Mouse (Mus musculus): ENCODE measurements at regions not wholly inside any gene's neighbourhood (a gene's known extent, or its start where the extent isn't known, plus 50 kb on each side); places are given as distances from the start of the nearest gene placed in this dataset.

DNA sequence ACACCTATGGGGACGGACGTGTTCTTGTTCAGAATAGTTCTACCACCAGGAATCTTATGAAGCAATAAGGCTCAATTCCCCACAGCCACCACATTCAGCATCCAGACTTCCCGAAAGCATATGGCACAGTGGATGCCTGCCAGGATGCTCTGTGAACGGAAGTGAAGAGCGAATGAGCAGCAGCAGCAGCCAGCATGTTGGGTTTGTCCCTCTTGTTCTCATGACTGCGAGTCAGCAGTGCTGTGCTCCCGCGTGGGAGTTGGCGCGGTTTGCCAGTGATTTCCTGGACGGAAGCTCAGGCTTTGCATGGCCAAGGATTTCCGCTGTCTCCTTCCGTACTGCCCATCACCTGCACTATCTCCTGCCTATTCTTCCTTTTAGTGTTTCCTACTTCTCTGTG is 471.8 kb upstream of the Kif2a start:
- peak; percentile 97 for DNase-seq (ENCODE audit: low read depth, low spot score)

DNA sequence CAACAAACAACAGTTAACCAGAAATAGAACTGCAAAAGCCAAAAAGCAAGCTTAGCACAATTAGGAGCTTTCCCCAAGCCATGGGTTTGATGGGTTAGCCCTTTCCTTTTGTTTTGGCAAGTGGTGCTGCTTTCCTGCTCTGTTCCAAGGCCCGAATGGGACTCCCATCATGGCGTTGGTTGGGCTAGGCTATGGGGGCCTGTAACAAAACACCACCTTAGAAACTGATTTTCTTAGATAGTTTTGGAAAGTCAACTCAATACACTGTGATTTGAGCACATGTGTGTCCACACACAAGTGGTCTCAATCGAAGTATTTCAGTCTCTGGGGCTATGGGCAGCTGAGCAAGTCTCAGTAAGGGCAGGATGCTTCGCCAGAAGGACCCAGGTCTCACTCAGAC is 470.5 kb upstream of the Kif2a start:
- DNase-seq (ENCODE audit: low read depth, low spot score): no peak

DNA sequence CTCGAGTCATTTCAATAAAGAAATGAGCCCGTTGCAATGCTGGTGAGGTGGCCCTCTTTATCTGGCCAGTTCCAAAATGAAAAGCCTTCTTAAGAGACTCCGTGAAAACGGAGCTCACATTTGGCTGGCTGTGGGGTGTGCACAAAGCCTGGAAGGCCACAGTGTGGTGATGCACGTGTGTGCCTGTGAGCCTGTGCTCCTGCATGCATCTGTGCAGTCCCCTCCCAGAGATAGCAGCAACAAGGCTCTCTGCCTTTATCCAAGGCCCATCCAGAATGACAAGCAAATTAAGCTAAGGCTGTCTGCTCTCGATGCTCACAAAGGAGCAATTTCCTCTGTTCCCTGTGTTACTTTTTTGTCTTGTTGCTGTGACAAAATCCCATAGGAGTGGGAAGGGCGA is 469.5 kb upstream of the Kif2a start:
- no peak for DNase-seq (ENCODE audit: low read depth, low spot score)

DNA sequence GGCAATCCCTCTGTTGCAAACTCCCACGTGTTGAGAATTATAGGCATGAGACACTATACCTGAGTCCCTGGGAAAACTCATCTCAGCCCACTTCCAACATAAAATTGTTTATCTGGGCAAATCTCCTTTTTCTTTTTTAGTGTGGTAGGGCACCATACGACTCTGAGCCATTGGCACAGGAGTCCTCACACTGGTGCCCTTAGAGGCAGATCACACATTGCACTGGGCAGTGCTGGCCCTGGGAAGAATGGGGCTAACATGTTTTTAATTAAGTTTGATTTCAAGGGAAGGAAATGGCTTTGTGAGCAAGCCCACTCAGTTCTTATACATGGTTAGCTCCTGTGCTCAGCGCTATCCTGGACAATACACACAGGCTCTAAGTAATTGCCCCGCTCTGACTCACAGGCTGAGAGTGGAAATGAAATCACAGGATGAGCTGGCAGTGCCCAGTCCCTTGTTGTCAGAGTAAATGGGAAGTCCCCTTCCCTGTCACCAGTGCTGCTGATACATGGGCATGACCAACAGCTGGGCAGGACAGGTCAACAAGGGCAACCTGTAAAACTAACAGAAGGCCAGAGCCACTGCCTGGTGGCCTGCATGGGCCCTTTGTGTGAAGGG is 463.6 kb upstream of the Kif2a start:
- peak; percentile 51 for DNase-seq (ENCODE audit: low read depth, low spot score)

DNA sequence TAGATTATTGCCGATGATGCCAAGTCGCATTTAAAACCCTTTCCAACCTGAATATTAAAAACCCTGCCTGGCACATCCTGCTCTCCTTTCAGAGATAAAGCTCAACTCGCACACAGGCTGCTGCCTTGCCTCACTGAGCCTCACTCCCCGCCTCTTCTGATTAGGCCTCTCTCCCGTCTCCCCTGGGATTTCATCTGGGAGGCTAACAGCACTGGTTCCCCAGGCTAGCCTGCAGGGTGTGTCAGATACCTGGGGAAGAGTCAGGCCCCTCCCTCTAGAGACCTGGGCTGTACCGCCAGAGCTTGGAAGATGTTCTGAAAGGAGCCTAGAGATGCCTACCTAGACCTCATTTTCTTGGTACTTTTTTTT is 462.7 kb upstream of the Kif2a start:
- DNase-seq (ENCODE audit: low read depth, low spot score): peak; percentile 21

DNA sequence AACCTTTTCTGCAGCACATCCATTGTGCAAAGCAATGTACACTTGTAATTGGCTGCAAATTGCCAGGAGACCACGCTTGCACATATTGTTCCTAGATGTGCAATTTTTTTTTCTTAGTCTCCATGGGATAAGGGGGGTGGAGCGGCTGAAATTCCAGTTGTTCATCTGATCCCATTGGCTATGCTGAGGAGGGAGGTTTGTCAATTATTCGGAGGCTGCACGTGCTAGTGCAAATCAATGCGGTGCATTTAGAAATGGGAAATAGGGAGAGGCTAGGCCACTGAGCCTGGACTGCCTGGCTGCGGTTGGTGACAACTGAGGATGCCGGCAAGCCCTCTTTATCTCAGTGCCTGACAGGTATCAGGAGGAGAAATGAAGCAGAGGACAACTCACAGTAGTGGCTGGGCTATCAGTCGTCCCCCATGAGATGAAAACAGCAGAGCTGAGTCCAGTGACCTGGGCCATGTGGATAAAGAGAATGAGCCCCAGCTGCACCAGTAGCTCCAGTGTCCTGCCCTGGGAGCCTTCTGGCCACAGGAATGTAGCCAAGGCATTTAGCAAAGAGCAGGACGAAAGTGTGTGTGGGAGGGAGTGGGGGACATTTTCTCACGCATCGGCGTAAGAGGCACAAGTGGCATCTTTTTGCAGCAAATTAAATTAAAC is 462.2 kb upstream of the Kif2a start:
- DNase-seq (ENCODE audit: low read depth, low spot score): no peak

DNA sequence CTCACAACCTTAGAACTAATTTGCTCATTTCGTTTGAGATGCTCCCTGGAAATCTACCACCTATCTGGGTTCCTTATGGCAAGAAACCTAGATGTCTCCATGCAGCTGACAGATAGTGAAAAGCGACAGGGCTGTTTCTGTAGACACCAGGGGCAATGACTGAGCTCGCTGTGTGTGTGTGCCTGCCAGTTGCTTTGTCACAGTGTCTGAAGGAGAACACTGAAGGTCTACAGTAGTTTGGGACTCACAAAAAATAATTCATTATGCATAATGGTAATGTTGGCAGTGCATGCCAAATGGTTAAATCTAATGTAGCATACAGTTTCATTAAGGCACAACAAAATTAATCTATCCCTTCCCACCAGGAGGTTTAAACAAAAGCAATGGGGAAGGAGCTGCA is 453.2 kb upstream of the Kif2a start:
- no peak for DNase-seq (ENCODE audit: low read depth, low spot score)

DNA sequence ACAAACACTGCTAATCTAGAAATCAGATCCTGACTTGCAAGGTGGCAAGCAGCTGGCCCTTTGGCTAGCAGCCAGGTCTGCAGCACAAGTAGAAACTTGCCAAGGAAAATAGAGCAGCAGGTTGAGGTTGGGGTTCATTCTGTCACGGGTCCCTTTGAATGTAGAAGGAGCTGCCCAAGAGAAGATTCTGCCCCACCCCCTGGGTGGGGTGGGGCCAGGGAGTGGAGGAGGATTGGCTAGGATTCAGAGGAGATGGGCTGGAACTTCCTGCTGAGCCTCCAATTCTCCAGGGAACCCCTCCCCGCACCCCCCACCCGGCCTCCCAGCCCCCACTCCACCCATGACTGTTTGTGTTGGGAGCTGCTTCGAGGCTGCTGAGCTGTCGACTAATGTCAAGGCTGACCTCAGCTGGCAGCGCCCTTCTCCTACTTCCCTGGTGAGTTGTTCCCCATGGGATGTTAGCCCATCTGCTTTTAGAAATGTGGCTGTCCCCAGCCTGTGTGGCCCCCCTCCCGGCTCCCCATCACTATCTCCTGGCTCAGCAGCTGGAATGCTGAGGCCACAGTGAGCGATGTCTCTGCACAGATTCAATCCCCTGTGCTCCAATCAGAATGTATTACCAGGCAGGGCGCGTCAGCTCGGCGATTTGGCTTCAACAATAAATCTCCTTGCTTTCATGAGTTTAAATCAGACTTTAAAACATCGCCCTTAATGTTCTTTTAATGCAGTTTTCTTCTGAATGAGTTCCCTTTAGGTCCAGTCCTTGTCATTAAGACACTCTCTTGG is 447.8 kb upstream of the Kif2a start:
- peak; percentile 79 for DNase-seq (ENCODE audit: low read depth, low spot score)

DNA sequence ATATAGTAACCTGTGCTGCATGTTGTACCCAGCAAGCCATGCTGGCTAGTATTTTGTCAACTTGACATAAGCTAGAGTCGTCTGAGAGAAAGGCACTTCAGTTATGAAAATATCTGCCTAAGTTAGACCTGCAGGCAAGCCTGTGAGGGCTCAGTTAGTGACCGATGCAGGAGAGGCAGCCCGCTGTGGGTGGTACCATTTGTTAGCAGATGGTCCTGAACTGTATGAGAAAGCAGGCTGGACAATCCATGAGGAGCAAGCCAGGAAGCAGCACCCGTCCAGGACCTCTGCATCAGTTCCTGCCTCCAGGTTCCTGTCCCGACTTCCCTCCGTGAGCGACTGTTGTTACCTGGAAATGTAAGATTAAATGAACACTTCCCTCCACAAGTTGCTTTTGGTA is 440.9 kb upstream of the Kif2a start:
- no peak for DNase-seq (ENCODE audit: low read depth, low spot score)

DNA sequence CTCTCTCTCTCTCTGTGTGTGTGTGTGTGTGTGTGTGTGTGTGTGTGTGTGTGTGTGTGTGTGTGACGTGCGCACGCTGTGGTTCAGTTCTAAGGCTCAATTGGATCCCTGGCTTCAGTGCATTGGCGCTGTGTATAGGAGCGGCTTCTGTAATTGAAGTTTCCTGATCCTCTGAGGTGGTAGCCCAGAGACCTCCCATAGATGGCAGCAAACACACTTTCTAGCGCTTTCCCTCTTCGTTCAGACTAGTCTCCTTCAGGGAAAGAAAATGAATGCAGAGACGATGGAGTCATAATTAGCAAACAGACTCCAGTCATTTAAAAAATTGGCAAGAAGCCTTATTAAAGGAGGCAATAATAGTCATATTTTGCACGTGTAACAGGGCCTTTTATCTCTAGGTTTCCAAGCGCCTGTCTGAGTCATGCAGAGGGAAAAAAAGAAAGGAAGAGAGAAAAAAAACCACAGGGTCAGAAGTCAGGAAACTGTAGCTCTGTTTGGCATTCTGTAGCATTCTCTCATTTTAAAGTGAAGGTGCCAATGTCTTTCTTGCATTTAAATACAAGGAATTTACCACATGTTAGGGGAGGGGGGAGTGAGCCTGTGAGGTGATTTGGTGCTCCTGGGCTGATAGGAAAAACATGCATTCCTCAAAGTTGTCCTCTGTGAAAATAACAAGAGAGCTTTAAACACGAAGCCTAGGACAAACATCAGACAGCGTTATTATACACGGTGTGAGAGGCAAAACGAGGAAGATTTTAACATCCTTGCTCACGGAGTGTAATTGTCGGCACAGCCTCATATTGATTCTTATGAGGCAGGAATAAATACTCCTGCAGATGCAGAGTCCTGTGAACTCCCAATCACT is 439.4 kb upstream of the Kif2a start:
- peak; percentile 94 for DNase-seq (ENCODE audit: low read depth, low spot score)

DNA sequence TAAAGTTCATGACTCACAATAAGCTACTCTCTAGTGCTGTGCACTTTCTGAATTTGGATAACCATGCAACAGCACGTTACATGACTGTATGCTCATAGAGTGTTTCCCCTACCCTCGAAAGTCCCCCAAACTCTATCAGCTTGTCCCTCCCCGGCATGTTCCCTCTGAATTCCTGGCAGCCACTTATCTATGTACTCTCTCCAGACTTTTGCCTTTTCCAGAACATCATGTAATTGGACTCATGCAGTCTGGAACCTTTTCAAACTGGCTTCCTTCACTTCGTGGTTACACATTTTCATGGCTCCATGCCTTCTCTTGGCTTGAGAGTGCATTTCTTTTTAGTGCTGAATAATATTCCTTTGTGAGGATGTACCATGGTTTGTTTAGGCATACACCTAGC is 436.8 kb upstream of the Kif2a start:
- no peak for DNase-seq (ENCODE audit: low read depth, low spot score)

DNA sequence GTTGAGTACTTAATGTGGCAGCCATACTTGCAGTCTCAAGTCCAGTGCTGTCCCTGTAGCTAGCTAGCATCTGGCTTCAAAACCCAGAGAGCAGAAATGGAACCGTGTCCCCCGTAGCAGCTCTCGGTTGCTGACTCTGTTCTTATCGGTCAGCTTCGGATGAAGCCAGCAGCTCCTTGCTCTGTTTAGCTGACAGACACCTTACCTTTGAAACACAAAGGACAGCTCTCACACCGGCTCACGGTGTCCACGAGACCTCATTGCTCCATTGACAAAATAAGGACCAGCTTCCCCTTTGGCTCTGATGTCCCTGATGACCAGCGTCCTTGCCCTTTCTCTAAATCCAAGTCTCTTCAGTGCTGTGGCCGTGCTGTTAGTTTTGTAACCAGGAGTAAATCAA is 435.3 kb upstream of the Kif2a start:
- no peak for DNase-seq (ENCODE audit: low read depth, low spot score)

DNA sequence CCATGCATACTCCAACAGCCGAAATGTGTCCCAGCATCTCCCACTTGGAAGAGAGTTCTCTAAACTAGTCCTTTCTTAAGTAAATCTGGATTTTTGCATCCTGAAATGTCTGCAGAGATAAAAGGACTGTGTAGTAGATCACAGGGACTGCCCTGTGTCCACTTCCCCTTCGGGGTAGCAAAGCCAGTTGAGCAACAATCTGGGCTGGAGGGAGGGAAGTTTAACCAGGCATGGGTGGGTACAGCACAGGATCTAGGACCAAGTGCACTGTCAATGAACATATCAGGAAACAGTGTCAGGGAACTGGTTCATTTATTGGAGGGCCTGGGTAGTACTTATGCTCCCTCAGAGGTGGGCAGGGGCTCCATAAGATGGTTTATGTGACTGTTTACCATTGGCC is 434.5 kb upstream of the Kif2a start:
- no peak for DNase-seq (ENCODE audit: low read depth, low spot score)

DNA sequence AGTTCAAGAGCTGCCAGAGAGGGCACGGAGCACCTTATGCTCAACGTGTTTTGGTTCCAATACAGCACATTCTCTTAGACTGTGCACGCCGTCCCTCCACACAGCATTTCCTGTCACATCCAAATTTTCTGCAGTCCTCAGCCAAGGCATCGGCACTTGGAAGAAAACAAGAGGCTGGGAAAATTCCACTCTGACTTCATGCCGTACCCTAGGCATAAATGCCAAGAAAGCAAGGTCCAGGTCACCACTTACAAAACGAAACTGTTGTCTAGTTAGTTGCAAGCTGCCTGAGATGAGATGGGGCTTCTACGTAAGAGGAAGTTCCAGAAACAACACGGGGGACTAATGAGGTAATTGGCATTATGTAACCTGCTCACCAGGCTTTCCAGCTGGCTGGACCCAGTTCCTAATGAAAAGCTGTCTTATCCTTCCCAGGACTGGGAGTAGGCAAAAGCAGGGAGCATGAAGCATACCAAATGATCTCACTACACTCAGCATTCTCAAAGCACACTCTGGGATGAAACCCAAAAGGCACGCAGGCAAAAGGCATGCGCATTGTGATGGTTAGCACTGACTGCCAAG is 427.8 kb upstream of the Kif2a start:
- DNase-seq (ENCODE audit: low read depth, low spot score): peak; percentile 94

DNA sequence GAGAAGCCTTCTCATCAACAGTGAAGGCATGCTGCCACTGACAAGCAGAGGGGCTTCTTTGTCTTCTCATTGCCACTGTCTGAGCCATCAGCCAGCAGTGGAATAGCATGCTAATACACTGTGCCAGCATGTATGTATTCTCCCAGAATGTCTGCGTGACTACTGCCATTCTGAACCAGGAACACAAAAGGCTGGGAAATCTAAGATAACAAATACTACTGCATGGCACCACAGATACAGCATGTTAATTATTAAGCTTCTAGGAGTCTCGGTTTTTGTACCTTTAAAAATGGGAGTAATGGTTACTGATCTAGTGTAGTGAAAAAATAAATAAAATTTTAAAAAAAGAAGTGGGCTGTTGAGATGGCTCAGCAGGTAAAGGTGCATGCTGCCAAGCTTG is 425.9 kb upstream of the Kif2a start:
- no peak for DNase-seq (ENCODE audit: low read depth, low spot score)

DNA sequence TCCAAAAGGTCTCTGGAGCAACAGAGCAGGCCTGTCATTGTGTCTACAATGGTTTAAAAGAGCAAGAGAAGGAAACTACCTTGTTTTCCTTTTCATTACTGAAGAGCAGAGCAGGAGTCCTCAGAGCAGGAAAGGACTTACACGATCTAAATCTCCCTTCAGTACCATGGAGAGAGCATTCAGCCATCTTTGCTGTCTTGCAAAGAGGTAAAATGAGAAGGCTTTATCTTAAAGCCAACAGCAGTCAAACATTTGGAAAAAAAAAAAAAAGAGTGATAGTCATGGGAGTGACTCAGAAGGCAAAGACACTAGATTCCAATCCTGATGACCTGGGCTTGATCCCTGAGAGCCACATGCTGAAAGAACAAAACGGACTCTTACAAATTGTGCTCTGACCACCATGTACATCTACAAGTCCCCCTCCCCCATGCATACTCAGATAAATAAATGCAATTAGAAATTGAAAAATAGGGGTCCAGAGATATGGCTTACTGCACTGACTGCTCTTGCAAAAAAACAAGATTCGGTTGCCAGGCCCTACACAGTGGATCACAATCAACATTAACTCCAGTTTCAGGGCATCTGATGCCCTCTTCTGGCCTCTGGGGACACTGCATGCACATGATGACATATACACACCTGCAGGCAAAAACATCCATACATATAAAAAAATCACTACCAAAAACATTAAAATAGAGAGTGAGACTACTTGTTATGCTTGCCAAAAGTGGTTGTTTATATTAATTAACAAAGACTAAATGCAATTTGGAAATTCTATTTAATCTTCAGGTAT is 397.6 kb upstream of the Kif2a start:
- no peak for DNase-seq (ENCODE audit: low read depth, low spot score)

DNA sequence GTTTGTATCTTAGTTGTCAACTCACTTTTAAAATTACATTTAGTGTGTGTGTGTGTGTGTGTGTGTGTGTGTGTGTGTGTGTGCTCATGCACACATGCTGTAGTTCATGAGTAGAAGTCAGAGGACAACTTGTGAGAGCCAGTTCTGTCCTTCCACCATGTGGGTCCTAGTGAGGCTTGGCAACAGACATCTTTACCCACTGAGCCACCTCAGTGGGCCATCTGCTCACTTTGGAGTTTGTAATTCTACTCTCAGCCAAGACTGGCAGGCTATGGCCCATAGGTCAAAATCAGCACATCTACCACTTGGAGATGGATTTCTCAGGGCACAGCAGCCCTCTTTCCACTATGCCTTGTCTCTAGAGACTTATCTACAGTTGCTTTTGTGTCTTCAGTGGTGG is 388.3 kb upstream of the Kif2a start:
- peak; percentile 70 for DNase-seq (ENCODE audit: low read depth, low spot score)

DNA sequence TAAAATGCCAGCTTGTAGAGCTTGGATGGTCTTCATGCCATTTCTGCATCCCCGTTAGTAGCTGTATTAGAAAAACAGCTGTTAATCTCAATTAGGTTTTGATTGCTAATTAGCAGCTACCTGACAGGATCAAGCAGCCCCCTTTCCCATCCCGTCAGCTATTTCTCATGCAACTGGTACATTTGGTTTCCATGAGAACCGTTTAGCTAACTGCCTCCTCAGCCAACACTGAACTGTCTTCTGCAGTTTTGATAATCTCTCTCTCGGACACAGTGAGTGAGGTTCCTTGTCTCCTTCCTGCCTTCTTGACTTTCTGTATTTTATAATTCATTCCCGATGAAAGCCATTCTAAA is 385.7 kb upstream of the Kif2a start:
- peak; percentile 39 for DNase-seq (ENCODE audit: low read depth, low spot score)

DNA sequence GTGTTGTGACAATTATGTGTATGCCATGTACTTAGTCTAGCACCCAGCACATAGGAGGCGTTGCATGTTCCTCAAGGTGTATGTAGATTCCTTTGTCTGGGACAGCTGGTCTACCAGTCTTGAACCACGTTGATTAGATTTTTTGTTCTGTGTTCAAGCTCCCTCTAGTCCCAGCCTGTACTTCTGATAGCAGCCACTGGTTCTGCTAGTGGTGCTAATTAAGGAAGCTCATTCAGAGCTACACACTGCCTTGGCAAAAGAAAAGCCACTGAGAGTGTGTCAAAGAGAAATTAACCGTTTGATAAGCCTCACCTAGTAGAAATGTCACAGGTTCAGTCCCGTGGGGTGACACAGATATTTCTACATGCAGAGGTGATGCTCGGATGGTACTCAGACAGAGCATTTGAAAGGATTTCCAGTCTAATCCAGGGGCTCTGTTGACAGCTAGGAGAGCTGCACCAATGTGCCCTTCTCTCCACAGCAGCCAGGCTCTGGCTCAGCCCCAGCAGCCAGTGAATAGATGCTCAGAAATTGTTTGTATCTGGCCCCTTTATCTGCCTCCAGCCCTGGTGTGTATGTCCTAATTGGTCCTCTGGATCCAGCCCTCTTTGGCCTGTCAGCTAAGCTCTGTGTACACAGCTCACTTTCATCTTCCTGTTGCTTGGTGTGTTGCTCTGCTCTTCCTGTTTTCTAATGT is 385.2 kb upstream of the Kif2a start:
- DNase-seq (ENCODE audit: low read depth, low spot score): peak; percentile 73

DNA sequence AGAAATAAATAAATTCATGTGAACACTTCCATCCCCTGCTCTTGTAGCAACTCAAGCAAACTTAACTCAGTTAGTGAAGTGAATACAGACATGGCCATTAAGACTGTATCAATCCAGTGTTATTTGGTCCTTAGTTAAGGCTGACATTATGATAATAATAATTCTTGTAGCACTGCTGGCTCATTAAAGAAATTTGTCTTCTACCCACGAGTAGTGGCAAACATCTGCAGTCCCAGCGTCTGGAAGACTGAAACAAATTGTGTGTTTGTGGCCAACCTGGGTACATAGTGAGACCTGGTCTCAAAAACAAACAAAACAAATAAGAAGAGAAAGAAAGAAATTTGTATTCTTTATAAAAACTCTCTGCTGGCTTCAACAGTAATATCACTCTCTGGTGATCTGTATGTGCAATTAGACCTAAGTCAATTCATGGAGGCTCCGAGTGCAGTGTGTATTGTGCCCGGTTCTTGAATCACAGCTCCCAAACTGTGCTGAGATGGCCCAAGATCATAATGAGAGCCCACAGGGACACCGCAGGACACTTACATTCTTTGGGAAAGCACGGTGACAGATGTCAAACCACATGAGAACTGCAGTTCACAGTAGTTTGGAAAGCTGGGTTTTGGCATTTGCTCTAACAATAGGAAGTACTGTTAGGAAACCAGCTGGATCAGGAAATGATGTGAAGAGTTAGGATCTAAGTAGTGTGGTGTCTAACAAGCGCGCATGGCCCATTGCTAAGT is 376.9 kb upstream of the Kif2a start:
- DNase-seq (ENCODE audit: low read depth, low spot score): no peak

Measured in brain, adult 2 months (tissue).